Mouse (Mus musculus) liver, embryonic 14.5 days (tissue): ENCODE results near the gene Rasa4.

Source experiments
- CTCF ChIP-seq: IDR thresholded peaks from 2 replicates; pipeline ENCODE4 v1.5.1; 2016; ENCODE audit warnings: antibody characterized with exemption, low read depth, control low read depth
- EP300 ChIP-seq: IDR thresholded peaks from 2 replicates; pipeline ENCODE4 v1.6.1; 2016; ENCODE audit warnings: antibody characterized with exemption, low read depth

GRCm38 (mm10) chr5:136091927-136092326 lies 8.2 kb downstream of the Rasa4 start:
- TF ChIP-seq CTCF = no peak
- TF ChIP-seq EP300 = no peak
